Mouse (Mus musculus): ENCODE results near the gene Epha3.

Epha3 gene

GRCm38 (mm10) chr16:63863913-63864330 lies at the start of gene Epha3:
TSS of gene Epha3 (minus strand) at chr16:63864175.
- DNase-seq (ENCODE audit: low read depth, low spot score): peak; percentile 40

DNA sequence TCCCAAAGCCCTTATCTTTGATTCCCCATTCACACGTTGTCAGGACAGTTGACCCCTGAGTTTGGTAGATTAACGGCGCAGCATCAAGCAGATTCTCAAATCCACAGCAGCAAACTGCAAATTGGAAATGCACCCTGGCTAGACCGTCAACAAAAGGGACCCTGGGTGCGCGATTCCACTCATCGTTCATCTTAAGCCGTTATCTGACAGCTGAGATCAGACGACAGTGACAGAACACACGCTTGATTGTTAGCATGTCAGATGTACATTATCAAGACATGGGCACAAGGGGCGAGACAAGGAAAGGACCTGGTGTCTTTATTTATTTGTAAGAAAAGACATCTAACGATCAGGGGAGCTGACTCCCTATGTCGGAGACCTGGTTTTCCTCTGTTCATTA lies 39.5 kb upstream of the Epha3 start:
- no peak for DNase-seq (ENCODE audit: low read depth, low spot score)

- DNase-seq (ENCODE audit: low read depth, low spot score): no peak
These were observed 17.2 kb upstream of the Epha3 start for GRCm38 (mm10) chr16:63881190-63881589.

DNA sequence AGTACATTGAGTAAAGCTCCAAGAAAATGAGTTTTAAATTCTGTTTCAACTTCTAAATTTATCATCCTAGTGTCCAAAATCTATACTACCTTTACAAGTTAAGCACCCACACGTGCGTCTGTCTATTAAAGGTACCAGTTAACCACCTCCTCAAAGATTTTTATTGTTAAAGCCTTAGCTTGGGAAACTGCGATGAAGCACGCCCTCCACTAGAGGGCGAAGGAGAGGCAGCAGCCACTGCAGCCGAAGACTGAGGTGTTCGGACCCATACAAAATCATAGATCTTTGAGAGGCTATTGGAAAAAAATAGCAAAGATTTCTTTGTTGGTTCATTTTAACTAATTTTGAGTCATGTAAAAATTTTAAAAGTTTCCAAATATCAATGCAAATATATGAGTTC lies 8.3 kb upstream of the Epha3 start:
- peak; percentile 36 for DNase-seq (ENCODE audit: low read depth, low spot score)

DNA sequence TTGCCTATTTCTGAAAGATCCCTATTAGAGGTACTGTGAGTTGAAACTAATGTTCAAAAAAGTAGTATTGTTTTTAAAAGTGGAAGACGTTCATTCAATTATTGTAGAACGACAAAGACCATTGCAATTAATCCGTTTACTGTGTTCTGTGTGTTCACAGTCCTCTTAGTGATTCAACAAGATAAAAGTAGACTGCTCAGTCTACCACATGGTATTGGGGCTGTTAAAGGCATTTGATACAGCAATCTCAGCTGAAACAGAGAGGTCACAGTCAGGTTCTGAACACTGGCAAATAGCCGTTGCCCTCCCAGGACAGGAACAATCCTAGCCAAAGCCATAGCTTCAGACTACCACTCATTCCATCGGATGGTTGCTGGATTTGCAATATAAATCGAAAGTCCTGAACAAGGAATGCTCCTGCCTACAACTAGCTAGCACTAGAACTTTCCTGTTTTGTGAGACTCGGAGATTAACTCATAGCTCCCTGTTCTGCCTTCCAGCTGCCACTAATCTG lies 545 bp upstream of the Epha3 start:
- no peak for DNase-seq (ENCODE audit: low read depth, low spot score)

- DNase-seq (ENCODE audit: low read depth, low spot score): no peak
These were observed 794 bp downstream of the Epha3 start for GRCm38 (mm10) chr16:63863181-63863580.

DNA sequence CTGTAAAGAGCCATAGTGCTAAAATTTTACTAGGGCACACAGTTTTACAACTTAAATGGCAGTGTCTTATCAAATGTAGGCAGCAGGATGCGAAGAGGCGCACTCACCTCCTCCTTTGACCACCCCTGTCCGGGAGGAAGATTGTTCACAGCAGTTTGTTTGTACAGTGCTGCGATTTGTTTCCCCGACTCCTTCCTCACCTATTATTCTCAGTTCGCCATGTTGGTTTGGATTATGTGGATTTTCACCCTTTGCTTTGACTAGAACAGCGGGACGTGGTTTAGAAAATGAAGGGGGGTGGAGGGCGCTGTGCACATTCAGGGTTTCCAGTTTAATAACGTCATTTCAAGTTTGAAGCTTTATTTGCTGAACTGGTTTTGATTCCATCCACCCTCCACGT lies 6.4 kb downstream of the Epha3 start:
- no peak for DNase-seq (ENCODE audit: low read depth, low spot score)

DNA sequence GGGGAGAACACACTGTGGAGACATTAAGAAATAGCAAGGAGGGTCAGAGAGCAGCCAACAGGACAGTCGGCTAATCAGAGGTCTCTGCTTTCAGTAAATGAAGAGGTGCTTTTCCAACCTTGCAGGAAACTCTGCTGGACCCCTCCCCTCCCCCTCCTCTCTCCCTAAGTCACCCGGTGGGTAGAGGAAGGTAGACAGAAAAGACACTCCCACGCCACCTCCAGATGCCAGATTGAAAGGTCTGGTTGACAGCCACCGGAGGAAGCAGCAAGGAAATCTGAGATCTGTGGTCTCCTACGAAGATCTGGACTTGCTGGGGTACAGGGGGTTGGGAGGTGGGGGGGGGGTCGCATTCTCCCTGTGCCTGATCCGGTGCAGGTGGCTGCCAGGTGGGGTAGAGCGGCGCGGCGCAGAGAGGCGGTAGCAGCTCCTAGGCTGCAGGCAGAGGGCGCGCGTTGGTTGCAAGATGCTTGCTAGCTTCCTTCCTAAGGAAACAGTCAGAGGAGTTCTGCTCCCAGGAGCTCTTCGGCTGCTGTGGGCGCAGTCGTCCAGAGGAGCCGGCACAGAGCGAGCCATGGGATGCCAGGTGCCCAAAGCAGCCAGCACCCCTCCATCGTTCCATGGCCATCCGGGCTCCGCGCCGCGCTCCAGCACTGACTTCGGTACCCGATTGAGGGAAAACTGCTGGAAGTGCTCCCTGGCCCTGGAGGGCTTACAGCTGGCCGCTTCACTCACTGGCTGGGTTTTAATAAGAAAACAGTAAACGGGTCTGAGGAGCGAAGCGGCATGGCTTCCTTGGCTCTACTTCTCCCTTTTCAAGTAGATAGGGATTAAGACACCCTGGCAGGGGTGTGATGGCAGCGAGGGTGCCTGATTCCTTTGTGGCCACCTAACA lies 7.1 kb downstream of the Epha3 start:
- peak; percentile 26 for DNase-seq (ENCODE audit: low read depth, low spot score)

DNA sequence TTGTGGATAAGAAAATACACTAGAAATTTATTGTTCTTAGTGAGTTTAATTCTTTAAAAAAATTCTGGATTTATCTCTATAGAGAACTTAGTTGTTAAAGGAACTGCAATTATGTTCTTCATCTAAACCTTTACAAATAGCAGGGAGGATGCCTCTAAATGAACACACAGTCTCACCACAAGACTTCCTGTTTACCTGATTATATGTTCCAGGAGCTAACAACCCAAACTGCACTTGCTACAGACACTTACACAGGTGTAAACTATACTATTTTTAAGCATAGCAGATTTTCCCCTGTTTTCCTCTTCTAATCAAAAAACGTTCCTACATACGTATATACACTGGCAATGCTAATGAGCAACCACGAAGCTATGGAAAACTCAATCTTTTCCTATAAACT lies 13.7 kb downstream of the Epha3 start:
- peak; percentile 5 for DNase-seq (ENCODE audit: low read depth, low spot score)

DNA sequence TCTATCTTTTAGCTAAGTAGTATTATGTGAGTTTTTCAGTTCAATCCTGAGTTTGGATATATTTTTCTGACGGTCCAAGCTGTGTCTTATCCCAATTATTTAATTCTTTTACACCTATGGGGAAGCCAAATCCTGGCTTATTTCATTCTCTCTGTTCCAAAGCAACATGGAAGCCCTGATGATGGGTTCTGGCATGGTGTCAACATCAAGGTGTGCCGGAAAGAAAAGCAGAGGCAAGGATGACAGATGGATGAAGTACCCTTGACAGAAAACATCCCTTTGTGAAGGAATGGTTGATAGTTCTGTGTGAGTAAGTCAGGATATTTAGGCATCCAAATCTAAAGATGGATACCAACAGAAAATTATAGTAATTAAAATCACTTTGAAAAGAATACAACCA lies 21.1 kb downstream of the Epha3 start:
- DNase-seq (ENCODE audit: low read depth, low spot score): no peak

DNA sequence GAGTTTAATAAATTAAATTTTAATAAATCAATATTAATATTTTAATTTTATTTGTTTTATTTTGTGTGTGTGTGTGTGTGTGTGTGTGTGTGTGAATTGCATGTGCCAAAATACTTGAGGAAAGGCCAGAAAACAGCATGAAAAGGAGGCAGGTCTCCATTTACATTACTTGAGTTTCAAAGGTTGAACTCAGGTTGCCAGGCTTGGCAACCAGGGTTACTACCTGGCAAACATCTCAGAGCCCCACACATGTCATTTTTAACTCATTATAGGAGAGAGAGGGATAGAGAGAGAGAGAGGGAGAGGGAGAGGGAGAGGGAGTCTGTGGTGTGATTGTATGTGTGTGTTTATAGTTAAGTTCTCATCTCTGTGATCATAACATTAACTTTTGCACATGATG lies 26.5 kb downstream of the Epha3 start:
- no peak for DNase-seq (ENCODE audit: low read depth, low spot score)

- DNase-seq (ENCODE audit: low read depth, low spot score): no peak
These were observed 42.8 kb downstream of the Epha3 start for GRCm38 (mm10) chr16:63821164-63821563.

GRCm38 (mm10) chr16:63817606-63818005 lies 46.4 kb downstream of the Epha3 start:
- no peak for DNase-seq (ENCODE audit: low read depth, low spot score)

- no peak for DNase-seq (ENCODE audit: low read depth, low spot score)
These were observed 47.3 kb downstream of the Epha3 start for GRCm38 (mm10) chr16:63816672-63817071.

DNA sequence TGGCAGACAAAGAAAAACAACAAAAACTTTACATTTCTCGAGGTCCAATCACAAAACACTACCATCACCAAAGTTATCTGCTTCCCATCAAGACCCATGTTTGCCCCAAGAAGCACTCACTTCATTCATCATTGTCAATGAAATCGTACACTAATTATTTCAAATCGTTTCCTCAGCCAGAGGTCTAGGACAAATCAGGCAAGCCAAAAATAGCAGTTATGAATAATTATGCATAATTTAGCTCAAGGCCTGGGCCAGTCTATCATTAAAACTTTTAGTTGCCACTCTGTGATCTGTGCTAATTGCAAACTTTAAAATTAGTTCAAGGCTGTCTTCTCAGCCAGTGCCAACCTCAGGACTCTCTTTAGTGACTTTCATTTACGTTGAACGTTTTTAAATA lies 54.1 kb downstream of the Epha3 start:
- DNase-seq (ENCODE audit: low read depth, low spot score): no peak

DNA sequence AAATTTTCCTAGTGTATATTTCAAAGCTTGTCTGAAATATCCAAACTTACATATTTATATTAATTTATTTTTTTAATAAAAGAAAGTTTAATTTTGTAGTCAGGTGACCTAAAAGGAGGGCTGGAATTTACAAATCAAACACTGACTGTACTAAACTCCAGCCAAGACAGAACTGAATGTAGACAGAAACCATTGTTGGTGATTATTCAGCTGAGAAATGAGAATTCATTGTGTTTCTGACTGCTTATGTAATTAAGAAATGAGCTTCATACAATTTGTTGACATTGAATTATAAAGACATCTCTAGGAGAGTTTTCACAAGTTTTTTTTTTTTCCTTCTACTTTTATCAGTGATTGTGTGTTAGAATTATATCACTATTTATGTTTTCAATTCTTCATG lies 55.0 kb downstream of the Epha3 start:
- DNase-seq (ENCODE audit: low read depth, low spot score): no peak

GRCm38 (mm10) chr16:63806437-63807129 lies 57.4 kb downstream of the Epha3 start:
- no peak for DNase-seq (ENCODE audit: low read depth, low spot score)

DNA sequence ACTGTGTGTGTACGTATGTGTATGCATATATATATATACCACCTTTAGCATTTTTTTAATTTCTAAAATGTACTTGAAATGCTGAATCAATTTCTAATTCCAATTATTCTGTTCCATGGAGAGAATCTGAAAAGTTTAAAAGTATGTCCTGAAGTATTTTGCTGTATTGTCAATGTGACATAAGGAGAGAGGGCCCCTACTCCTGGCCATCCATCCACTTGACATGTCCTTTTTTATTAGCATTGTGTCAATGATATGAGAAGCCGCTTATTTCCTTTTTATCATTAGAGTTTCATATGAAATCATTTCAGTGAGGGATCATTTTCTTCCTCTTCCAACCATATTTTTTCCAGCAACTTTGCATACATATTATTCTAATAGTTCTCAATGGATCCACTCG lies 58.0 kb downstream of the Epha3 start:
- no peak for DNase-seq (ENCODE audit: low read depth, low spot score)

GRCm38 (mm10) chr16:63801436-63801835 lies 62.5 kb downstream of the Epha3 start:
- DNase-seq (ENCODE audit: low read depth, low spot score): no peak

GRCm38 (mm10) chr16:63798341-63798740 lies 65.6 kb downstream of the Epha3 start:
- no peak for DNase-seq (ENCODE audit: low read depth, low spot score)

- no peak for DNase-seq (ENCODE audit: low read depth, low spot score)
These were observed 69.7 kb downstream of the Epha3 start for GRCm38 (mm10) chr16:63794292-63794691.

DNA sequence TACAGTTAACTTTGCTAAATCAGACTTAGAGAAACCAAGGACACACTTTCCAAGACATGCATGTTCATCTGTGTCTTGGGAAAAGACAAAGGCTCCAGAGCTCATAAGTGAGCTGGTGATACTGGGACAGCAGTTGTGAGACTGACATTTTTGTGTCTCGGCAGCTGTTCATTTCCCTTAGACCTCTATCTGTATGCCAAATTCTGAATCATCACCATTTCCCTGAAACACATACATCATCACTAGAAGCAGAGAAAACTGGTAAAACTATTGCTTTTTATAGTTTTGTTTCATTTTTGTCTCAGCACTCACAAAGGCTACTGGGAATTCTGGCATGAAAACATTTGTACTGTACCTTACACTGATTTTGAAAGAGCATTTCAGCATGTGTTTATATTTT lies 70.2 kb downstream of the Epha3 start:
- no peak for DNase-seq (ENCODE audit: low read depth, low spot score)

- DNase-seq (ENCODE audit: low read depth, low spot score): no peak
These were observed 71.9 kb downstream of the Epha3 start for GRCm38 (mm10) chr16:63792084-63792483.

Data from CD4-positive, CD25-positive, alpha-beta regulatory T cell, adult 2 months (primary cell).